Mouse (Mus musculus) olfactory bulb, adult 2 months (tissue): ENCODE measurements around the gene A3galt2. TPM values are rescaled to one million over a fixed set of nuclear protein-coding genes. Genes with fewer than 3 reads are reported as not detected.

ENCODE experiments used
- H3K27ac ChIP-seq: fragments of 200-500 bp; 2 replicates; pipeline ENCODE4 v1.5.1; 2012; ENCODE audit warnings: low read depth, low read length; ENCODE audit not compliant: insufficient read depth
- H3K4me1 ChIP-seq: fragments of 200-500 bp; 2 replicates; pipeline ENCODE4 v1.6.1; 2012; ENCODE audit warnings: low read length; ENCODE audit not compliant: control insufficient read depth, insufficient read depth
- H3K4me3 ChIP-seq: fragments of 200-500 bp; 2 replicates; pipeline ENCODE4 v1.5.1; 2012; ENCODE audit warnings: mild to moderate bottlenecking, low read depth, low read length, moderate library complexity; ENCODE audit not compliant: insufficient read depth
- CTCF ChIP-seq: fragments of 200-500 bp; IDR thresholded peaks from 2 replicates; pipeline ENCODE4 v1.5.1; 2012; ENCODE audit warnings: low read depth, mild to moderate bottlenecking, low read length, moderate library complexity; ENCODE audit not compliant: insufficient read depth
- POLR2A ChIP-seq: fragments of 200-500 bp; IDR thresholded peaks from 2 replicates; pipeline ENCODE4 v1.6.1; 2012; ENCODE audit warnings: mild to moderate bottlenecking, low read depth, low read length, moderate library complexity; ENCODE audit not compliant: insufficient read depth
- WGBS: fragments of 180-500 bp; shearing (Covaris S2); methylation state at CpG from one replicate; pipeline ENCODE4 v1.1.7; 2018; 5-methylcytosine and 5-hydroxymethylcytosine counted together
- polyA plus RNA-seq: library from polyadenylated mRNA; stranded (reverse); fragments of >200 nt; gene quantifications from 2 replicates; pipeline ENCODE4 v1.2.4, GENCODE M21; 2012; ENCODE audit warnings: low replicate concordance; ENCODE audit not compliant: missing spikeins, insufficient read depth, insufficient read length

The A3galt2 gene
- polyA plus RNA-seq, 1 experiment = not detected

GRCm38 (mm10) chr4:128782645-128783044 is 27.5 kb downstream of the A3galt2 start:
- WGBS = 30% methylated on average over 4 of the region's 4 CpGs
- Histone ChIP-seq H3K27ac (no peak overlapping the region), H3K4me1 (peaks cover 21% of the 10 kb centered on the region), H3K4me3 (no peak overlapping the region)
- TF ChIP-seq POLR2A (no peak), CTCF (no peak)

GRCm38 (mm10) chr4:128784950-128785631 is 29.9 kb downstream of the A3galt2 start:
- peaks cover 33% of the 10 kb centered on the region for H3K4me1 ChIP-seq
- no peak overlapping the region for H3K27ac ChIP-seq
- WGBS = 77% methylated on average over 15 of the region's 15 CpGs
- TF ChIP-seq POLR2A = no peak
- no peak for TF ChIP-seq CTCF
- no peak overlapping the region for H3K4me3 ChIP-seq

GRCm38 (mm10) chr4:128785921-128786654 is 30.9 kb downstream of the A3galt2 start:
- TF ChIP-seq POLR2A = no peak
- H3K4me1 ChIP-seq = peaks cover 34% of the 10 kb centered on the region
- 92% methylated on average over 11 of the region's 11 CpGs for WGBS
- H3K4me3 ChIP-seq = no peak overlapping the region
- H3K27ac ChIP-seq = no peak overlapping the region

- H3K4me1 ChIP-seq = peaks cover 31% of the 10 kb centered on the region
- TF ChIP-seq CTCF (no peak), POLR2A (no peak)
- H3K4me3 ChIP-seq = no peak overlapping the region
- no peak overlapping the region for H3K27ac ChIP-seq
- 58% methylated on average over 24 of the region's 24 CpGs for WGBS
Measured at GRCm38 (mm10) chr4:128787023-128787939, 32.1 kb downstream of the A3galt2 start.

GRCm38 (mm10) chr4:128788108-128788507 is 32.9 kb downstream of the A3galt2 start:
- peaks cover 28% of the 10 kb centered on the region for H3K4me1 ChIP-seq
- WGBS = 58% methylated on average over 4 of the region's 4 CpGs
- H3K4me3 ChIP-seq = no peak overlapping the region
- H3K27ac ChIP-seq = peak overlapping the region; percentile 23; the same call in 1 of the 2 replicates
- TF ChIP-seq POLR2A (no peak), CTCF (no peak)

GRCm38 (mm10) chr4:128789646-128790045 is 34.5 kb downstream of the A3galt2 start:
- no peak overlapping the region for H3K4me3 ChIP-seq
- no peak overlapping the region for H3K27ac ChIP-seq
- TF ChIP-seq POLR2A (no peak), CTCF (no peak)
- WGBS = 62% methylated on average over 18 of the region's 18 CpGs
- H3K4me1 ChIP-seq = peaks cover 42% of the 10 kb centered on the region

- 35% methylated on average over 1 of the region's 1 CpGs for WGBS
- no peak for TF ChIP-seq CTCF
- no peak for TF ChIP-seq POLR2A
- Histone ChIP-seq H3K4me3 (no peak overlapping the region), H3K4me1 (peaks cover 56% of the 10 kb centered on the region), H3K27ac (no peak overlapping the region)
Measured at GRCm38 (mm10) chr4:128793710-128794109, 38.5 kb downstream of the A3galt2 start.

GRCm38 (mm10) chr4:128794198-128794597 is 39.0 kb downstream of the A3galt2 start:
- TF ChIP-seq CTCF (no peak), POLR2A (no peak)
- Histone ChIP-seq H3K4me1 (peaks cover 60% of the 10 kb centered on the region), H3K4me3 (no peak overlapping the region), H3K27ac (no peak overlapping the region)
- 75% methylated on average over 8 of the region's 8 CpGs for WGBS

- no peak overlapping the region for H3K27ac ChIP-seq
- peaks cover 58% of the 10 kb centered on the region for H3K4me1 ChIP-seq
- 7% methylated on average over 9 of the region's 9 CpGs for WGBS
- H3K4me3 ChIP-seq = no peak overlapping the region
- TF ChIP-seq POLR2A (no peak), CTCF (no peak)
Measured at GRCm38 (mm10) chr4:128795596-128795995, 40.4 kb downstream of the A3galt2 start.
